Mouse (Mus musculus): ENCODE measurements around the gene Hmcn2. TPM values are rescaled to one million over a fixed set of nuclear protein-coding genes. Genes with fewer than 3 reads are reported as not detected.

The Hmcn2 gene
- polyA plus RNA-seq, 2 experiments, result 0.23 to 0.70 TPM

DNA sequence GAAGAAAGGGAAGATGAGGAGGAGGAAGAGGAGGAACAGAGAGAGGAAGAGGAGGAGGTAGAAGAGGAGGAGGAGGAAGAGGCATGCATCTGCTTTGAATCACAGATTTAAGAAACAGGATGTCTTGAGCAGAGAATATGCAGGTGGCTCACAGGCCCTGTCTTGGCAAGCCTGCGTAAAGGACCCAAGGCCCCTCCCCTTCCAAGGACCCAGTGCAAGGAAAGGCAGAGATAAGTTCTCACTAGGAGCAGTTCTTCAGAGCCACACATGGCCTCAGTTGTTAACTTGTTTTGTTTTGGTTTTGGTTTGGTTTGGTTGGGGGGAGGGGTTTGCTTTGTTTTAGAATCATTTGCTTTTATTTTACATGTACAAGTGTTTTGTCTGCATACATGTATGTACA is 137.3 kb downstream of the Hmcn2 start:
- 33% methylated on average over 1 of the region's 1 CpGs for WGBS
- no peak overlapping the region for H3K4me3 ChIP-seq (replicated peaks; ENCODE audit: low read length)
- DNase-seq (ENCODE audit: low spot score), result no peak
- no peak for ATAC-seq (ENCODE audit: low FRiP score, low read depth)
- no peak overlapping the region for H3K4me2 ChIP-seq (replicated peaks; ENCODE audit: low read depth, low read length, severe bottlenecking)
- peaks cover 14% of the 10 kb centered on the region; the same call in 1 of the 2 replicates for H3K4me1 ChIP-seq (ENCODE audit: control insufficient read depth, insufficient read depth, low read length)
- H3K27ac ChIP-seq (replicated peaks; ENCODE audit: low read depth, low read length), result no peak overlapping the region
- H3K9me3 ChIP-seq (ENCODE audit: control insufficient read depth, low read length), result no peaks in the 10 kb centered on the region
- H3K36me3 ChIP-seq (ENCODE audit: control insufficient read depth, insufficient read depth, low read length), result no peaks in the 10 kb centered on the region
- no peak for TF ChIP-seq POLR2A (IDR thresholded peaks at IDR 0.05; ENCODE audit: borderline replicate concordance, extremely low read depth, insufficient read depth, insufficient read length)
- no peak overlapping the region for H3K9ac ChIP-seq (ENCODE audit: low read depth, low read length, severe bottlenecking)
- no peaks in the 10 kb centered on the region for H3K27me3 ChIP-seq (ENCODE audit: control insufficient read depth, insufficient read depth, low read length)

DNA sequence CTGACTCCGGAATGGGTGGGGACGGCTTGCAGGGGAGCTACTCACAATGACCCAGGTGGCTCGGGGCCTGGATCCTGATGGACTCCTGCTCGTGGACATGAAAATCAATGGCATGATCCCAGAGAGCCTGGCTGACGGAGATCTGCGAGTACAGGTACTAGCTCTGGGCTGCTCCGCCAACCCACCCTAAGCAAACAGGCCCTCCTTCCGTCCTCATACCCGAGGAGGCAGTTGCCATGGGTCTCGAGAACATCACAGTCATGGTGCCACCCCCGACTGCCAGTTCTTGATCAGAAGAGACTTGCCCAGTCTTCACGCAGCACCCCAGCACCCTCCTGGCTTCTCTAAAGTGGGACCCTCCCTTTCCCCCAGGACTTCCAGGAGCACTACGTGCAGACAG is 138.8 kb downstream of the Hmcn2 start:
- TF ChIP-seq POLR2A (IDR thresholded peaks at IDR 0.05; ENCODE audit: borderline replicate concordance, extremely low read depth, insufficient read depth, insufficient read length), result no peak
- Histone ChIP-seq H3K4me3 (replicated peaks; ENCODE audit: low read length) (no peak overlapping the region), H3K4me1 (ENCODE audit: control insufficient read depth, insufficient read depth, low read length) (peaks cover 14% of the 10 kb centered on the region; the same call in 1 of the 2 replicates), H3K36me3 (ENCODE audit: control insufficient read depth, insufficient read depth, low read length) (no peaks in the 10 kb centered on the region), H3K27me3 (ENCODE audit: control insufficient read depth, insufficient read depth, low read length) (no peaks in the 10 kb centered on the region), H3K9ac (ENCODE audit: low read depth, low read length, severe bottlenecking) (no peak overlapping the region), H3K9me3 (ENCODE audit: control insufficient read depth, low read length) (no peaks in the 10 kb centered on the region), H3K27ac (replicated peaks; ENCODE audit: low read depth, low read length) (no peak overlapping the region), H3K4me2 (replicated peaks; ENCODE audit: low read depth, low read length, severe bottlenecking) (no peak overlapping the region)
- DNase-seq (ENCODE audit: low spot score) (no peak), ATAC-seq (ENCODE audit: low FRiP score, low read depth) (no peak)
- 84% methylated on average over 13 of the region's 13 CpGs for WGBS

DNA sequence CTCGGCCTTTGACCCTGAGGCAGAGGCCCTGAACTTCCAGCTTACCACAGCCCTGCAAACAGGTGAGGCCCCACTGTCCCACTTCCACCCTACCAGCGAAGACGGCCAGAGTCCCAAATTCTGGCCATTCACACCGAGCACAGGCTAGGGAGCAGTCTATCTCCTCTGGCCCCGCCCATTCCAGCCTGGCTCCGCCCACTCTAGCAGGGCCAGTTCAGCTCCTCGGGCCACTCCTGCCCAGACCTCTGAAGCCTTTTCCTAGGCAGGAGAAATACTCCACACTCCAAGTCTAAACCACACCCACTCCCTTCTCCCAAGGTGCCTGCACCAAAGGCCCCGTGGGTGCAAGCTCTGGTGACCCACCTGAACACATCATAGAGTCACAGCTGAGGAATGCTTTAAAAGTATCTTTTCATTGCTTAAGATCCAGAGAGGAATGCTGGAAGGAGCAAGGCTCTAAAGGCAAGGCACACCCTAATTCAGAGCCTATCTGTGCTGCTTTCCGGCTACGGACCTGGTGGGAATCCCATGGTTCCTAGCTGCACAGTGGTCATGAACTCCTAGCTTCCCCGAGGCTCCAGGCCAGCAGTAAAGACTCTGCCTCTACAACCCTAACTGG is 139.5 kb downstream of the Hmcn2 start:
- no peak overlapping the region for H3K27ac ChIP-seq (replicated peaks; ENCODE audit: low read depth, low read length)
- 37% methylated on average over 11 of the region's 11 CpGs for WGBS
- no peak for ATAC-seq (ENCODE audit: low FRiP score, low read depth)

DNA sequence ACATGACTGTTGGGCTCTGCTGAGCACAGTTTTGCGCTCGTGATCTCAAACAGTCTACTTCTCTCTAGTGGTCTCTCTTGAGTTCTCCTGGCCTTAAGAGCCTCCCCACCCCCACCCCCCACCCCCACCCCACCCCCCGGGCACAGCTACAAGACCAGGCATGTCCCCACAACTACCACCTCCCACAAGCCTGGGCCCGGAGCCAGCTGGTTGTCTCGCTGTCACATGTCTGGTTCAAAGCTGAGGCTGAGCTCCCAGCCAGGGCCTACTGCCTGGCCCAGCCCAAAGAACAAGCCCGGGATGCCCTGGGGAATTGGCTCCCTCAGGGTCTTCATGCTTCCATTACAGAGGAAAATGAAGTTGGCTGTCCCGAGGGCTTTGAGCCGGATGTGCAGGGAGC is 140.1 kb downstream of the Hmcn2 start:
- H3K4me2 ChIP-seq (replicated peaks; ENCODE audit: low read depth, low read length, severe bottlenecking), result no peak overlapping the region
- H3K36me3 ChIP-seq (ENCODE audit: control insufficient read depth, insufficient read depth, low read length), result no peaks in the 10 kb centered on the region
- H3K9ac ChIP-seq (ENCODE audit: low read depth, low read length, severe bottlenecking), result no peak overlapping the region
- ATAC-seq (ENCODE audit: low FRiP score, low read depth), result no peak
- no peak overlapping the region for H3K27ac ChIP-seq (replicated peaks; ENCODE audit: low read depth, low read length)
- no peak for TF ChIP-seq POLR2A (IDR thresholded peaks at IDR 0.05; ENCODE audit: borderline replicate concordance, extremely low read depth, insufficient read depth, insufficient read length)
- WGBS, result 63% methylated on average over 8 of the region's 8 CpGs
- no peaks in the 10 kb centered on the region for H3K9me3 ChIP-seq (ENCODE audit: control insufficient read depth, low read length)
- peak; percentile 52 for DNase-seq (ENCODE audit: low spot score)
- H3K27me3 ChIP-seq (ENCODE audit: control insufficient read depth, insufficient read depth, low read length), result peaks cover 6% of the 10 kb centered on the region; the same call in 1 of the 2 replicates
- no peak overlapping the region for H3K4me3 ChIP-seq (replicated peaks; ENCODE audit: low read length)
- H3K4me1 ChIP-seq (ENCODE audit: control insufficient read depth, insufficient read depth, low read length), result peaks cover 10% of the 10 kb centered on the region; the same call in 1 of the 2 replicates

More for the DNA sequence above, 139.5 kb downstream of the Hmcn2 start:
- Histone ChIP-seq H3K4me3 (replicated peaks; ENCODE audit: low read length) (no peak overlapping the region), H3K4me1 (ENCODE audit: control insufficient read depth, insufficient read depth, low read length) (peaks cover 14% of the 10 kb centered on the region; the same call in 1 of the 2 replicates), H3K4me2 (replicated peaks; ENCODE audit: low read depth, low read length, severe bottlenecking) (no peak overlapping the region), H3K36me3 (ENCODE audit: control insufficient read depth, insufficient read depth, low read length) (no peaks in the 10 kb centered on the region), H3K9ac (ENCODE audit: low read depth, low read length, severe bottlenecking) (no peak overlapping the region), H3K9me3 (ENCODE audit: control insufficient read depth, low read length) (no peaks in the 10 kb centered on the region), H3K27me3 (ENCODE audit: control insufficient read depth, insufficient read depth, low read length) (peaks cover under 1% of the 10 kb centered on the region; the same call in 1 of the 2 replicates)
- TF ChIP-seq POLR2A (IDR thresholded peaks at IDR 0.05; ENCODE audit: borderline replicate concordance, extremely low read depth, insufficient read depth, insufficient read length), result no peak
- no peak for DNase-seq (ENCODE audit: low spot score)

DNA sequence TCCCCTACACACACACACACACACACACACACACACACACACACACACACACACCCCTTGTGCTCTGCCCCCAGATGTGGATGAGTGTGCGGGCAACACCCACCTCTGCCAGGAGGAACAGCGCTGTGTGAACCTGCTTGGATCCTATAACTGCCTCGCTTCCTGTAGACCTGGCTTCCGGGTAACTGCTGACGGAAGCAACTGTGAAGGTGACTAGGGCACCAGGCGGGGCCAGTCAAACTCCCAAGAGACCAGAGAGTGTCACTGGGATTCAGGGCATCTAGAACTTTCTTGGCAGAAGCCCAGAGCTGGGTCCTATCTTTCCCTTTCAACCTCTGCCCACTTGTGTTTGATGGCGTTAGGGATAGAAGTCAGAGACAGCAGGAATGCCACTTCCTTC is 141.2 kb downstream of the Hmcn2 start:
- H3K36me3 ChIP-seq (ENCODE audit: control insufficient read depth, insufficient read depth, low read length), result no peaks in the 10 kb centered on the region
- H3K27me3 ChIP-seq (ENCODE audit: control insufficient read depth, insufficient read depth, low read length), result peaks cover 17% of the 10 kb centered on the region; the same call in 1 of the 2 replicates
- no peak for TF ChIP-seq POLR2A (IDR thresholded peaks at IDR 0.05; ENCODE audit: borderline replicate concordance, extremely low read depth, insufficient read depth, insufficient read length)
- peaks cover 7% of the 10 kb centered on the region; the same call in 1 of the 2 replicates for H3K4me1 ChIP-seq (ENCODE audit: control insufficient read depth, insufficient read depth, low read length)
- WGBS, result 84% methylated on average over 7 of the region's 7 CpGs
- DNase-seq (ENCODE audit: low spot score), result no peak
- no peaks in the 10 kb centered on the region for H3K9me3 ChIP-seq (ENCODE audit: control insufficient read depth, low read length)
- H3K27ac ChIP-seq (replicated peaks; ENCODE audit: low read depth, low read length), result no peak overlapping the region
- no peak overlapping the region for H3K4me3 ChIP-seq (replicated peaks; ENCODE audit: low read length)
- no peak overlapping the region for H3K4me2 ChIP-seq (replicated peaks; ENCODE audit: low read depth, low read length, severe bottlenecking)
- ATAC-seq (ENCODE audit: low FRiP score, low read depth), result no peak
- H3K9ac ChIP-seq (ENCODE audit: low read depth, low read length, severe bottlenecking), result no peak overlapping the region

Data from limb, embryonic 14.5 days (tissue).